Mouse (Mus musculus): ENCODE measurements around the gene D330045A20Rik.
"Not testable (repeated sequence)": the region's sequence is repeated elsewhere in the genome, so short reads cannot be mapped to it uniquely, and the experiment has no call there.

D330045A20Rik gene

DNA sequence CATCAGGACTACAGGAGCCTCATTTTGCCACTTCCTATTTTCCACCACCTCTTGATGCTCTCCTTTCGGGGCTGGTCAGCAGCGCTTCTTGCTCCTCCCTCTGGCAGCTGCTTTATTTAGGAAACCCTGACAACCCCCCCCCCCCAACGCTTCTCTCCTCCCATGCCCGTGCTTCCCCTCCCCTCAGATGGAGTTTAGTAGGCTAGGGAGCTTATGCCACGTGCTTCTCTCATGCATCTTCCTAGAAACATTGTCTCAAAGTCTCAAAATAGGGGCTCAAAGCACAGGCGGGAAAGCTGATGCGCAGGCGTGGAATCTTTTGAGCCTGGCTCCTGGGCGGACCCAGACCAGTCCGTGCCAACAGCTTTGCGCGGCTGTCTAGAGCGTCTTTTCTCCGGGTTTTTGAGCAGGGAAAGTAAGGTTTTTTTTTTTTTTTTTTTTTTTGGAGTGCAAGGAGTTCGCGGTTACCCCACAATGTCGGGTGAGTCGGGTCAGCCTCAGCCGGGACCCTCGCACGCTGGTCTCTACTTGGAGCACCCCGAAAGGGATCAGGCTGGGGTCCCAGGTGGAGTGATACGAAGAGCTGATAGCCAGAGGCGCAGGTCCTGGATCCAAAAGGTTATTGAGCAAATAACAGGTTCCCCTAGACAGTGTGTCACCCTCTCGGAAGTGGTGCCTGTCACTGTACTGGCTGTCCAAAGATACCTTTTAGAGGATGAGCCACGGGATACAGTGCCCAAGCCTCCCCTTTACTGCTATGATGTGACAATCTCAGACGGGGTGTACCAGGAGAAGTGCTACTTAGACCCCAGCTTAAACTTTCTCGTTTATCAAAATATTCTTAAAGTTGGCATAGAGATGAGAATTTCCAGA, at the start of gene D330045A20Rik:
D330045A20Rik (plus strand) TSS at position 346 of the 873 bp plus-strand sequence.
- peak; percentile 42 for DNase-seq (ENCODE audit: extremely low spot score)

DNA sequence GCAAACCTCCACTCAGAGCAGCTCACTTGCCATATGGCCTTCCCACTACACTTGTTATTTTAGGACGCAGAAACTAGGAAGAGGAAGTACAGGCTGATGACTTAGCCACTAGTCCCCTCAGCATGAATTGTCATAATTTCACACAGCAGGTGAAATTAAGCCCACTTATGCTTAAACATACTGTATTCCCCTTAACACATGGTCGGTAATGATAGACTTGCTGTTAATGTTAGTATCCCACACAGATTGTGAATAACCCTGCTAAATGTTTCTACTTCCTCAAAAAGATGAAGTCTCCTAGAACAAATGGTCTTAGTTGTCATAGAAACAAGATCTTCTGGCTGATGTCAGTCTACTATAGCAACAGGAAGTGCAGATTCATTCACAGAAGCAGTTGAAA, 47.6 kb upstream of the D330045A20Rik start:
- DNase-seq (ENCODE audit: extremely low spot score), result no peak

DNA sequence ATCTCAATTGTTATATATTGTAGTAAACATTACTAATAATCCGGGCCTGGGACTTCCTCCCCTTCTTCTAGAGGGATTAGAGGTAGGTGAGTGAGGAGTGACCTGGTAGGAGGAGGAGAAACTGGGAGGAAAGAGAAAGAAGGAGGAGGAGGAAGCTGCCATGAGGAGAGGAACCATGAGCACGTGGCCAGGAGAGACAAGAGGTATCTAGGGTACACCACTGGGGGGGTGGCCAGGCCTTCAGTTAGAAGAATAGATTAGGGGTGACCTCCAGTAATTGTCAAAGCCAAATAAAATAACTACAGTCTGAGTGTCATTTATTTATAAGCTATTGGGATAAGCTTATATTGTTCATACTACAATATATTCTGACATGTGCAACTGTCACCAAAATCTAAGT, 45.0 kb upstream of the D330045A20Rik start:
- DNase-seq (ENCODE audit: extremely low spot score), result no peak

DNA sequence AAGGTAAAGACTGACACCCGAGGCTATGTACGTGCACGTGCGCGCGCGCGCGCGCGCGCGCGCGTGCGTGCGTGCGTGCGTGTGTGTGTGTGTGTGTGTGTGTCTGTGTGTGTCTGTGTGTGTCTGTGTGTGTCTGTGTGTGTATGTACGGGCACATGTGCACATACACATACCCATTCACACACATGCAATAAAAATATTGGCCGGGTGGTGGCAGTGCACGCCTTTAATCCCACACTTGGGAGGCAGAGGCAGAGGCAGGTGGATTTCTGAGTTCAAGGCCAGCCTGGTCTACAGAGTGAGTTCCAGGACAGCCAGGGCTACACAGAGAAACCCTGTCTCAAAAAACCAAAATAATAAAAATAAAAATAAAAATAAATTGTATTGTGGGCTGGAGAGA, 39.1 kb upstream of the D330045A20Rik start:
- not testable (repeated sequence) for DNase-seq (ENCODE audit: extremely low spot score)

DNA sequence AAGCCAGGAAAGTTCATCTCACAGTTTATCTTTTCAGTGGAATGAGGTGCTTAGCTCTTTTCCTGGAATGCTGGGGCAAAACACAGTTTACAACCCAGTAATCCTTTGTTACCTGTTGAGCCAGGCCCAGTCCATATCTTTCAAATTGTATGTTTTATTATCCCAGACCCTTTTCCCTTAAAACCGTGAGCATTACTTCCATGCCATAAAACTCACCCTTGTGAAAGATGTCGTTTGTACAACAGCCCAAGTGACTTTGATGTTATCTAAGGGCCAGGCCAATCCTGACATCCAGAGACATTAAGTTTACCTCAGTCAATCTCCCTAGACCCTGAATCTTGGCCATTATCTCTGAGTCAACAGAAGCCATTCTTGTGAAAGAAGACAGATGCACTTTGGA, 23.4 kb upstream of the D330045A20Rik start:
- DNase-seq (ENCODE audit: extremely low spot score), result no peak

DNA sequence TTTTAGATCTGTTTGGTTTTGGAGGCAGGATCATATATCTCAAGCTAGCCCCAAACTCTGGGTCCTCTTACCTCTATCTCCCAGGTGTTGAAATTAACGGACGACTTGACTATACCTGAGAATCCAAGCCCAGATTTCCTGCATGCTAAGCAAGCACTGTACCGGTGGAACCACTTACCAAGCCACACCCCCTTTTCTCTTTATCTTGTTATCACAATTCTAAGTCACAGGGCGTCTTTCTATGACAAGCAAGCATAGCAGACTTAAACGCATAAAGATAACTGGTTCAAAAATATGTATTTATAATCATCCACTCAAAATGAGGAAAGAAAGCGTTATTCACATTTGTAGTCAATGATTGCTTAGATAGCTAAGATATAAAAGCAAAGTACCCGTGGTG, 1.9 kb downstream of the D330045A20Rik start:
- no peak for DNase-seq (ENCODE audit: extremely low spot score)

DNA sequence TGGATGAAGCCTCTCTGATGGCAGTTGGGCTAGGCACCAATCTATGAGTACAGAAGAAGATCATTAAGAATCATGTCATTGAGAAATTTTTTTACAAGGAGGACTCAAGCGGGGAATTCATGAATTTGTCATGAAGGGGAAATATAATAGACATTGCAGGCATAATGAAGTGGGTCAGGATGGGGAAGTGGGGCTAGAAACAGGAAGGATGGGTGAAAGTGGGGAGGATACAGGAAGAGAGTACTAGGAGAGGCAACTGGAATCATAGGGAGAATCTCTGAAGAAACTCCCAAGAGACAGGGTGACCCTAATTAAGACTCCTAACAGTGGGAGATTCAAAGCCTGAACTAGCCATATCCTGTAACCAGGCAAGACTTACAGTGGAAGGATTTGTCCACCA, 4.8 kb downstream of the D330045A20Rik start:
- no peak for DNase-seq (ENCODE audit: extremely low spot score)

DNA sequence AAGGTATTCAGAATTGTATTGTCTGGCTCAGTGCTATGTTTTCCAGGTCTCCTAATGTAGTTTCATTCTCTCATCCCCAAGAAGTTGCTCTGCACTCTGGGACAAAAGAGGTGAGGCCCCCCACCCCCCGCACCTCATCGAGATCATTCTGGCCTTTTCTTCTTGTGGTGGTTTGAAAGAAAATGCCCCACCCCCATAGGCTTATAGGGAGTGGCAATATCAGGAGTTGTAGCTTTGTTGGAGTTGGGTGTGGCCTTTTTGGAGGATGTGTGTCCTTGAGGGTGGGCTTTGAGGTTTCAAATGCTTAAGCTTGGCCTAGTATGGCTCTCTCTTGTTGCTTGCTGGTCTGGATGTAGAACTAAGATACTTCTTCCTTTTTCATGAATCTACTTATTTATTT, 36.0 kb downstream of the D330045A20Rik start:
- no peak for DNase-seq (ENCODE audit: extremely low spot score)

DNA sequence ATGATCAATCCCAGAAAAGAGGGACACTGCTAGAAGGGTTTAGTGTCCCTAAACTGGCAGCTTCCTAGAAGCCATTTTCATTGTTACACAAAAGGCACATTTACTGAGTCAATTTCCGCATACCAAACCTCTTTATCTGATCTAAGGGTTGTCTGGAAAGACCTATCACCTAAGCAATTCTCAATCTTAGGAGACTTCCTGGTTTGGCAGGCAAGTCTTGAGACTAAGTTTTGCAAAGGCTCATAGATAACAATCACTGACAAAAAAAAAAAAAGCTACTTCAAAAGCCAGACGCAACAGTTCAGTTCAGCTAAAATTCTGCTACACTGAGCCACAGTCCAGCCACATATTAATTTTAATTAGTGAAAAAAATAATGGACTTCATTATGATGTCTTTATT, 39.1 kb downstream of the D330045A20Rik start:
- DNase-seq (ENCODE audit: extremely low spot score), result no peak

DNA sequence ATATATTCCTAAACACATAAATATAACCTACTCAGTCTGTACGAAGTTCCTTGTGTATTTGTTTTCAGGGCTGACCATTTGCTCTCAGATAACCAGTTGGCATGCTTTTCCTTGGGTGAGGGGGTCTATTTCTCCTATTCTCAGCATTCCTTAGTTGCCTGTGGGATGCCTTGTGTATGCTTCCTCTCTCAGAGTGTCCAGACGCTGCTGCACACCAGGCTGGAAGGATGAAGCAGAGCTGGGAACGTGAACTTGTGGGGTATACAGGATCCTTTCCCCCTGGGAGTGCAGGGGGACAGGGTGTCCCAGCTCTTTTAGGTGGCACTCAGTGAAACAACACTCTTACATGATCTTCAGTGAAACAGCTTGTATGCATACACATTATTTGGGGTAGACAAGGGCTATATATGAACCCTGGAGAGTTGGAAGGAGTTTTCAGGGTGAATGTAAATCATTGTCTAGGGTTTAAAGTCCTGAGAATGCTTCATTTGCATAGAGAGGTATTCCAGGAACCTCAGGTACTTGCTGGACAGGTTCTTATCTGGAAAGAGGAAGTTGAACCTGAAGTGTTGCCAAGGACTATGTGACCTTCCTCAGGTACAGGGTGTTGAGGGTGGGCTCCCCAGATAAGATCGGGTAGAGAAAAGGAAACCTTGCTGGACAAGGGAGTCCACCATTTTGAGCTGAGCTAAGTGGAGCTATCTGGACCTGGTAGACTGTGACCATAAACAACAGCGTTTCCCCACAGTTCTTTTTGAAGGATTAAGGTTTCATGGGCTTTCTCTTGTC, 44.3 kb downstream of the D330045A20Rik start:
- DNase-seq (ENCODE audit: extremely low spot score), result no peak

DNA sequence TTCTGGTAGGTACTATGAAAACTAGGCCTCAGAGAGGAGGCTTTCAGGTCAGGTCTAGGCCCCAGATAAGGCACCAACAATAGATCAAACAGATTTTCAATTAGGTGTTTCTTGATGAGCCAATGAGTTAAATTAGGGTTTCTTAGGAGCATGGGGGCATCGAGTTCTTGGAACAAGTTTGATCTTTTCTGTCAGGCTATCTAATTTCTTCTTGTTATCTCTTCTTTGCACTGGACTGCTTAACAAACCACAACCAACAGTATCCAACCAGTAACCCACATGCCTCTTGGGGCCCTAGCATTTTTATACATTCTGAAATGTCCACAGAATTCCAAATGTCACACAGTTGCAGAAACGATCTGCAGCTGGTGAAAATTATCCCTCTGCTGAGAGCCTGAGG, 45.6 kb downstream of the D330045A20Rik start:
- no peak for DNase-seq (ENCODE audit: extremely low spot score)

DNA sequence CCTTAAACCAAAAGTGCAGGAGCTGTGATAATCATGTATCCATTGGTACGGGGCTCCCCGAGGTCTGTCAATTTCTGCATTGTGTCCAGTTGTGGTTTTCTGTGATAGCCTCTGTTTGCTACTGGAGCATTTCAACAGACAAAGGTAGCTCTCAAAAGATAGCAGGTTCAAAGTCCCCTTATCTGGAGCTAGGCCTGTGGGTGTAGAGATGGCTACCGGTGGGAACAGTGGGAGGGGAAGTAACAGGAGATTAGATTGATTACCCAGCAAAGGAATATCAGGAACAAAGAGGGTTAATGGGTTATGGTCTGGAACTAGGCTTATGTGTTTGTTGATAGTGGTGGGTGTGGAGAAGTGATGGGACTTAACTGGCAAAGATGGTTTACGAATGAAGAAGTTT, 46.8 kb downstream of the D330045A20Rik start:
- DNase-seq (ENCODE audit: extremely low spot score), result no peak

DNA sequence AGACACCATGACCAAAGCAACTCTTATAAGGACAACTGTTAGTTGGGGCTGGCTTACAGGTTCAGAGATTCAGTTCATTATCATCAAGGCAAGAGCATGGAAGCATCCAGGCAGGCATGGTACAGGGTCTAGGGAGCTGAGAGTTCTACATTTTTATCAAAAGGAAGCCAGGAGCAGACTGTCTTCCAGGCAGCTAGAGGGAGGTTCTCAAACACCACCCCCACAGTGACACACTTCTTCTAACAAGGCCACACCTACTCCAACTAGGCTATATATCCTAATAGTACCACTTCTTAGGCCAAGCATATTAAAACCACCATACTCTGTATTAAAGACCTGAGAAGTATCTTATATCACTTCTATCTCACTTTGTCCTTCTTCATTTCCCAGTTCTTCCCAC, 49.5 kb downstream of the D330045A20Rik start:
- no peak for DNase-seq (ENCODE audit: extremely low spot score)

DNA sequence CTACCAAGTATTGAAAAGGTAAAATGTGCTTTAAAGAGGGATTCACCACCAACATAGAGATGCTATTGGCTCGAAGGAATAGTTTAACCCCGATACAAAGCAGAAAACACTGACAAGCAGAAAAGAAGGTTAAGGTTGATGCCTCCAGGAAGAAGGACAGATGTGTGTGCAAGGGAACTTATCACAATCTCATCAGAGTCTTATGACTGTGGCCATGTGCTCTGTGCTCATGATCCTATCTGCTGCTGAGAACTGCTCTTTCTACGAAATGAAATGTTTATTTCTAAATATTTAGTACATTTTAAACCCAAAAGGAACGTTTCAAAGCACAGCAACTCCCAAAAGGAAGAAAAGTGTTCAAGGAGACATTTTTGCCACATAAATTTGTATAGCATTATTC, 52.1 kb downstream of the D330045A20Rik start:
- DNase-seq (ENCODE audit: extremely low spot score), result no peak

DNA sequence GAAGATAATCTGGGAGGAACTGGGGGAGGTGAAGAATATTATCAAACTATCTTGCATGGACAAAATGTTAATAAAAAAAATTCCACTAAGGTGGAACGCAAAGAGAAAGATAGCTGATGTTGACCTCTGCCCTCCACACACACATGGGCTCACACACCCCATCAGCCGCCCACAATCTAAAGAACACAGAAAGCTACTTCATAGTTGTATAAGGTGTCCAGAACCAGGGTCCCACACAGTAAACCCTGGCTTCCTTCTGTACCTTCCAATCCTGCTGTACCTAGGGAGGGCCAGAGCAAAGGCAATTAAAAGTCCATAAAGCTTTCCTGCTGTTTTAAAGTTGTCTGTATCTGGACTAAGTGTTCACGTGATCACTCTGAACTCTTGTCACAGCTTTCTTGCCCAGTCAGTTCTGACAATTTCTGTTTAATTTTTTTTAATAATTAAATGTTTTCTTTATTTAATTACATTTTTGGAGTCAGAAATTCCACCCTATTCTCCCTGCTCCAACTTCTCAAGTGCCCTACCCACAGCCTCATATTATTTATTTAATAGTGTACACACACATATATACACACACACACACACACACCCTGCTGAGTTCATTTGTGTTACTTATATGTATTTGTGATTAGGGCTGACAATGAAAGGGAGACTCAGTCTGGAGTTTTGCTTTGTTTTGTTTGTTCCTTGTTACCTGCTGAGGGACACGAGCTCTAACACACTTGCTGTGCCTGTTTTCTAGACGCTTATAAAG, 57.7 kb downstream of the D330045A20Rik start:
- no peak for DNase-seq (ENCODE audit: extremely low spot score)

DNA sequence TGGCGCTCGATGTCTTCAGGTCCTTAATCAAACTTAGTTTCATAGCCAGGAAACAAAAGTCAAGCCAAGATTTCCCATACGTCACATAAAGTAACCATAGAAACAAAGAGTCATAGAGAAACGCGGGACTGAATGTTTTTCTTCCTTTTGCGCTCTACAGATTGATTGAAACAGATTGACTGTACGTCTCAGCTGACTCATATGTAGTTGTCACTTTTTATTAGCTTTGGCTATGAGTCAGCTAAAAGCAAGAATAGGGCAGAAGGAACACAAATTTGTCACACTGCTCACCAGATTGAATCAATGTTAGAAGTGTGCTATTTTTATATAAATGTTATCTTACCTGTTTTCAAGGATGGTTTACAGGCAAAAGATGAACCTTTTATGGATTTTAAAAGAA, 63.6 kb downstream of the D330045A20Rik start:
- no peak for DNase-seq (ENCODE audit: extremely low spot score)

DNA sequence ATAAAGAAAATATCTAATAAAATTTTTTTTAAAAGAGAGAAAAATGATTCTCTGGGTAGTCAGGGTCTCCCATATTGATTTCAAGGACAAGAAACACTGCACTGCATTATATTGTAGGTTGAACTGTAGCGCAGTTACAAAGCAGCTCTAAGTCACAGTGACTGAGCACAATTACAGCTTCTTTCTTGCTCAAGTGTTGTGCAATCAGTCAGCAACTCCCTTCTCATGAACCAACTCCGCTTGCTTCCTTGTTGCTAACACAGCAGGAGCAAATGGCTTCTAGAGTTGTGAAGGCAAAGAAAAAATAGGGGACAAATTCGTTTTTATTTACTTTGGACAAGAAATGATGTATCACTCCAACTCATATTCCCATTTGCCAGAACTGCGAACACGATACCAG, 70.3 kb downstream of the D330045A20Rik start:
- DNase-seq (ENCODE audit: extremely low spot score), result no peak

DNA sequence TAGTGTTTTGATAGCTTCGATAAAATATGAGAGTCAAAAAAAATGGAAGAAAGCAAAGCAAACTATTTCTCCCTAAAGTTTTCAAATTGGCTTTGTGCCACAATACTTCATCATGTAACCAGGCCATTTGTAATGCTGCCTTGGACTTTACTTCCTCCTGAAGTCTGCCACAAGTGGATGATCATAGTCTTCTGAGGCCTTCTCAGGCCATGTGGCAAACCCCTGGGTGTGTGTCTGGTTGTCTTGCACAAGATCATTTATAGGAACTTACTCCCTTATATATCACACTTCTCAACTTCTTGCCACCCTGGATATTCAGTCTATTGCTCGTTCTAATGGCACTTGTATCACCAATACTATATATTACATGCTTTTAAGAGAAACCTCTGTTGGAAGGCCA, 71.9 kb downstream of the D330045A20Rik start:
- no peak for DNase-seq (ENCODE audit: extremely low spot score)

DNA sequence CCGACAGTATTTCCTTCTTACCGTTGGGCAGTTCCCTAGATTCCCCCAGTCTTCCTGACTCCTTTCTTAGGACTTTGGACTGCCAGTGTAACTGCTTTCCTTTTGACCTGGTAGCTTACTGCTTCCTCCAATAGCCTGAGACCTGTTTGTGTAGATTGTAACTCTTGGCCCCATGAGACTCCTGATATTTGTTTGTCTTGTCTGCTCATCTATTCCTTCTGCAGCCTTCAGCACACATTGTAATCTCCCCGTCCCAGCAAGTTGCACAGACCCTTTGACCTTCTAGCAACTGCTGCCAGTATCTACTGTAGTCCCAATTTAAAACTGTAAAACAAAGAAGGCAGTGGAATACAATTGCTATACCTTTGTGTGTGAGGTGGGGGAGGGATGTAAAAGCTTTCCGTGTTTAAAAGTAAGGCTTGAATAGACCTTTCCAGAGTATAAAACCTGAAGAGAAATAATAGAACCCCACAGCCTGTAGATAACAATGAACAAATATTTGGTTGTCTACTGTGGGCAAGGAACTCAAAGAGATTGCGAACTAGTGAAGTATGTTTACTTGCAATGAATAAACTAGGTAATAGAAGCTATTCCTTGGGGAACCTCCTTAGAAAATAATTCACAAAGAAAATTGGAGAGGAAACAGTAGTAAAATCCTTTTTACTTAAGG, 82.2 kb downstream of the D330045A20Rik start:
- DNase-seq (ENCODE audit: extremely low spot score), result no peak

DNA sequence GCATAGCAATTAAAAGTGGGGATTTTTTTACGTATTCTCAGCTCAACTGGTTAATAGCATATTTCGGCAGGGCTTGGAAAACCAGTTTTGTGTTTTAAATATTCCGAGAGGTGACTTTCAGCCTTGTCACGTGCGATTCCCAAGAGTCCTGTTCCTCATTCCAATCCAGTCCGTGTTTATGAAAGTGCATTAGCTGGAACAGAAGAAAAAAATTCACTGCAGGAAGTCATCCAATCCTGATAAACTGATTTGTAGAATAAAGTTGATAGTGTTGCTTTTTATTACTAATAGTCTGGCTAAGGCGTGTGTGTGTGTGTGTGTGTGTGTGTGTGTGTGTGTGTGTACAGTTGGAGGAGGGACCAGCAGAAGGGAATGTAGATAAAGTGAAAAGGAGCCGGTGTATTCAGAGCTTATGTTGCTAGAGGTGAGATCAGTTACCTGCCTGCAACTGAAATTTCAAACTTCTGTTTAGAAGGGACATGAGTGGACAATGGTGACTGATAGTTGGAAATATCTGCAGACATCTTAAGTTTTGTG, 82.8 kb downstream of the D330045A20Rik start, which contains the start of gene Rnf128:
Rnf128 (plus strand) TSS at position 392 of the 537 bp plus-strand sequence.
- no peak for DNase-seq (ENCODE audit: extremely low spot score)

DNA sequence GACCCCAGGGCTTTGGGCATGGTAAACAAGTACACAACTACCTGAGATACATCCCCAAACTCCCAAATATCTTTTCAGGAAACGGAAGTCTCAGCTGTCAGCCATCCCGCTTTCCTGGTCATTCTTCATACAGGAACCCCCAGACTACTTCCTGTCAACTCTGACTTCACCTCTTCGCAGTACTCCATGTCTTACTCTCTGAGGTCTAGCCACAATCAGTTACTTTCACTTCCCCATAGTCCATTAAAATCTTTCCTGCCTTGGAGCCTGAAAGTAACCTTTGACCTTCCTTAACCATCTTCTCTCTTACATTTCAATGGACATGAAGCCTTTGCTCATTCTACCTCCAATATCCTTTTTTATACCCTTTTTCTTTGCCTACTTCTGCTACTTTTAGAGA, 89.9 kb downstream of the D330045A20Rik start:
- DNase-seq (ENCODE audit: extremely low spot score), result no peak
